ENCODE assay signal across 14 mouse cellular contexts in the genomic region with DNA sequence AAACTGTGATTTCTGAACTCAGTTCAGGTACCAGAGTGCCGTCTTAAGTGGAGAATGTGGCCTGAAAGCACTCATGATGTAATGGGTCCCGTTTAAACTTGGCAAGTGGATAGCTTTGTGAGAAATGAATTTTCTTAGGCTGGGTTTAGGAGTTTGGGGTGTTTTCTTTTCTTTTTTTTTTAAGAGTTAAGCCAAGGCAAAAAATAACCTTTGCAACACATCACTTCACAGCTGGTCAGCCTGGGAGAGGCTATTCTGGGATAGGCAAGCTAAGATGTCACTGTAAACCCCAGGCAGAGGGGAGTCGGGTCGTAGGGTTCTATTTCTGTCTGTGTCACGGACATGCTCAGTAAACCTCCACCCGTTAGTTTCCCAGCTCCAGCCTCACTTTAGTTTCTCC.
DNase-seq lines count a peak whose midpoint lies in the region.
"Had no signal": no experiment of that assay in that cellular context is flagged by ENCODE, and none has a peak within 500 bp of the region (broad histone marks: within the 10 kb centered on the region; RNA-seq: fewer than 3 reads in every experiment).

No protein-coding gene starts in this region.

- peak; percentile 45 to 56 for DNase-seq in heart, adult 9 months (ENCODE audit: low spot score in 2 of 2)
- DNase-seq in heart, postnatal 4 days: no peak
- peak; percentile 20 for DNase-seq in NIH3T3 (ENCODE audit: low read depth)
- DNase-seq in gastrocnemius, postnatal 25 days: peak; percentile 48
- DNase-seq in heart, postnatal 10 days: peak; percentile 56 to 62
- DNase-seq in left cerebral cortex, postnatal 25 days (ENCODE audit: low spot score in 2 of 2): no peak
- DNase-seq in right cerebral cortex, postnatal 4 days: no peak
- DNase-seq: adrenal gland, postnatal 36 days; cerebellum, adult 9-11 months; embryo, embryonic 11 days; kidney, adult 18-20 months; layer of hippocampus, postnatal 36 days; left cerebral cortex, postnatal 4 days; thymus, postnatal 14 days had no signal

- intact Hi-C loops in heart, postnatal 10 days (cut with DNase I): loop anchor here (5.0 kb wide), 1 partner anchor 40 kb away; no protein-coding TSS in a partner anchor
- intact Hi-C loops in left cerebral cortex, postnatal 25 days (cut with DNase I): no loop called here

Comparison
In these comparisons a context has a peak if more than half of its experiments do, and no peak if none do; other contexts are left out.
1. DNase-seq: peak in heart, adult 9 months (2 of 2), NIH3T3 (single experiment), gastrocnemius, postnatal 25 days (single experiment) and heart, postnatal 10 days (2 of 2); none in heart, postnatal 4 days (single experiment), left cerebral cortex, postnatal 25 days (0 of 2) and right cerebral cortex, postnatal 4 days (single experiment).